Mouse (Mus musculus) hindbrain, embryonic 10.5 days (tissue): ENCODE measurements at regions not wholly inside any gene's neighbourhood (a gene's known extent, or its start where the extent isn't known, plus 50 kb on each side); places are given as distances from the start of the nearest gene placed in this dataset.

Experiments
- DNase-seq: peaks from one replicate; pipeline ENCODE4 v3.0.0-alpha.2; 2017; ENCODE audit warnings: low spot score
- H3K27ac ChIP-seq: fragments of 300-500 bp; sonication (generic); 2 replicates; pipeline ENCODE4 v1.5.1; 2016; ENCODE audit warnings: mild to moderate bottlenecking, moderate library complexity
- H3K27me3 ChIP-seq: fragments of 300-500 bp; sonication (generic); 2 replicates; pipeline ENCODE4 v1.6.1; 2016; ENCODE audit warnings: mild to moderate bottlenecking; ENCODE audit not compliant: poor library complexity, insufficient read depth, severe bottlenecking
- H3K36me3 ChIP-seq: fragments of 300-500 bp; sonication (generic); 2 replicates; pipeline ENCODE4 v1.6.1; 2016; ENCODE audit warnings: mild to moderate bottlenecking, moderate library complexity
- H3K4me1 ChIP-seq: fragments of 300-500 bp; sonication (generic); replicated peaks from 2 replicates; pipeline ENCODE4 v1.6.1; 2016; ENCODE audit warnings: mild to moderate bottlenecking
- H3K4me3 ChIP-seq: fragments of 300-500 bp; sonication (generic); 2 replicates; pipeline ENCODE4 v1.5.1; 2016; ENCODE audit warnings: mild to moderate bottlenecking, moderate library complexity
- H3K9me3 ChIP-seq: fragments of 300-500 bp; sonication (generic); 2 replicates; pipeline ENCODE4 v1.6.1; 2016; ENCODE audit warnings: mild to moderate bottlenecking, moderate library complexity
- WGBS: fragments of 180-500 bp; shearing (Covaris S2); methylation state at CpG from one replicate; pipeline ENCODE4 v1.1.7; 2016; 5-methylcytosine and 5-hydroxymethylcytosine counted together

DNA sequence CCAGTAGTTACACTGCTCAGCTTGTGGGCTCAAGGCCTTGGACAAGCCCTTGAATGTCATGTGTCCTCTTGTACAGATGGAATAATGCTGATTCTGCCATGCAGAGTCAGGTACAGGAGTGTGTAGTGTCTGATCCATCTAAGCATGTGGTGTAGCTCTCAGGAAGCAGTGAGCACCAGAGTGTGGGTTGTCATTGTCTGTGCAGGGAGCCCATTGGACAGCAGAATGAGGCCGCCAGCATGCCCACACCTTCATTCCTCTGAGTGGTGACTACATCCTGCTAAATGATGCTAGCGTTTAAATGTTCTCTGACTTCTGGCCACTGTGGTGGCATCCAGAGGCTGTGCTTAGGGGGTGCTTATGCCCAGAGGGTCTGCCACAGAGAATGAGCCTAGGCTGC, 137.5 kb upstream of the Kcnab2 start:
- Histone ChIP-seq H3K4me1 (0 out of 2 replicates have a peak, but pooled peaks cover 3% of the 10 kb centered on the region), H3K36me3 (no peaks in the 10 kb centered on the region), H3K27me3 (no peaks in the 10 kb centered on the region), H3K4me3 (no peak overlapping the region), H3K27ac (no peak overlapping the region), H3K9me3 (no peaks in the 10 kb centered on the region)
- WGBS: 84% methylated on average over 2 of the region's 2 CpGs
- no peak for DNase-seq

DNA sequence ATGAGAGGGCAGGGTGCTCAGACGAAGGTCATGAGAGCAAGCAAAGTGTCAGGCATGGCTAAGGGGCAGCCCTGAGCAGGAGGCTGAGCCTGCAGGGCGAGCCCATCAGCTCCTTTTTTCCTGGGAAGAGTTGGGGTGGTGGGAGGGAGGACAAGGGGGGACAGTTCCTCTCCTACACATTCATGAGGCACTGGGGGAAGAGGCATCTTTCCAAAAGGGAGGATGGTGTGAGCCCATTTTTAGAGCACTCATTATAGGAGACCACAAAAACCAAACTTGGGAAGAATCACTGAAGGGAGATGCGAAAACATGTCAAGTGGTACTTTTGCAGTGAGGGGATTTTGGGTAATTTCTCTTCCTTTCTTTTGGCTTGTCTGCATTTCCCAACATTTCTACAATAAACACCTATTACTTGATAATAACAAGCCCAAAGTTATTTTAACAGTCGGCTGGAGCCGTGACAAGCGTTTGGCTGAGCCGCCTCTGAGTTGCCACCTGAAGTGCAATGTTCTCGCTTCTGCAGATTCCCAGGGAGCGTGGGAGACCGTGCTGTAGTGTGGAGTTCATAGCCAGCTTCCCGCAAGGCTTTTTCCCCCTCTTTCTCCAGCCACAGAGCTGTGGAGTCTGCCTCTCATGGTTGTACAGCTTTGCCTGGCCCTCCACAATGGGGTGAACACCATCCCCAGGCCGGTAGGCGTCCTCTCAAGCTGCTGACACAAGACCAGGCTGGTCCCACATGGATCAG, 136.9 kb upstream of the Kcnab2 start:
- Histone ChIP-seq H3K27ac (no peak overlapping the region), H3K4me3 (no peak overlapping the region), H3K9me3 (no peaks in the 10 kb centered on the region), H3K36me3 (no peaks in the 10 kb centered on the region), H3K27me3 (no peaks in the 10 kb centered on the region), H3K4me1 (0 out of 2 replicates have a peak, but pooled peaks cover 3% of the 10 kb centered on the region)
- 92% methylated on average over 13 of the region's 13 CpGs for WGBS
- no peak for DNase-seq
